Mouse (Mus musculus): ENCODE data around the gene Fcho2. TPM values are rescaled to one million over a fixed set of nuclear protein-coding genes. Genes with fewer than 3 reads are reported as not detected.

Gene Fcho2
- polyA plus RNA-seq, 1 experiment from 2014 or later, result 43.1 TPM

DNA sequence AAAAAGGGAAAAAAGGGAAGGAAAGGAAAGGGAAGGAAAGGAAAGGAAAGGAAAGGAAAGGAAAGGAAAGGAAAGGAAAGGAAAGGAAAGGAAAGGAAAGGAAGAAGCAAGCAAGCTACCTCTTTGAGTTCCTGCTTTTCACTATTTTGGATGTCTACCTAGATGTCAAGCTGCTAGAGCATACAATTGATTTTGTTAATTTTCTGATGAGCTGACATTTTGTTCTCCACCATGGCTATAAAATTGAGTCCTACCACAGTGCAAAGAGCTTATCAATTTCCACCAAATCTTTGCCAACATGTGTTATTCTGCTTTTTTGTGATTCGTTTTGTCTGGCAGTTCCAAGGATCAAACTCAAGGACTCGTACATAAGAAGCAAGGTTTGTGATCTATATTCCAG lies 77.0 kb downstream of the Fcho2 start:
- no peak for ATAC-seq (ENCODE audit: borderline replicate concordance, extremely low read depth, low FRiP score, low TSS enrichment)
- Histone ChIP-seq H3K9me3 (no peaks in the 10 kb centered on the region), H3K4me1 (no peaks in the 10 kb centered on the region), H3K36me3 (peaks cover 23% of the 10 kb centered on the region; the same call in 1 of the 2 replicates), H3K27me3 (no peaks in the 10 kb centered on the region), H3K4me3 (no peak overlapping the region), H3K9ac (no peak overlapping the region), H3K4me2 (no peak overlapping the region), H3K27ac (no peak overlapping the region)
- WGBS, result 84% methylated on average over 2 of the region's 2 CpGs

DNA sequence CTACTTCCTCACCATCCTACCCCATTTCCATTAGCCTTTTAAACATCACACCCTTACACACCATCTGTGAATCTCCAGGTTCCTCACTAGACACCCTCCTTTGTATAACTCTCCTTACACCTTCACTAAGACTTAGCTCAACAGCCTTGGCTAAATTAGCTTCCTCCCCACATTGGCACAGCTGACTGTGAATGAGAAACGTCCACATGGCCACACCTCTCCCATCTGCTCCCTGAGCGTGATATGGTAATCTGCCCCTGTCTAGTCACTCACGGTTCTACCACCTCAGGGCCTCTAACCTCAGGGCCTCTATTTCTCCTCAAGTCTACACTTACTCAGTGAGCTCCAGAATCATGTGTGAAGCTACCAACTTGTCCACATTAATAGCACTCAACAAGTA lies 82.0 kb downstream of the Fcho2 start:
- Histone ChIP-seq H3K9ac (no peak overlapping the region), H3K36me3 (peaks cover 44% of the 10 kb centered on the region), H3K9me3 (no peaks in the 10 kb centered on the region), H3K4me3 (no peak overlapping the region), H3K4me2 (no peak overlapping the region), H3K4me1 (no peaks in the 10 kb centered on the region), H3K27ac (no peak overlapping the region), H3K27me3 (no peaks in the 10 kb centered on the region)
- 63% methylated on average over 3 of the region's 3 CpGs for WGBS
- no peak for ATAC-seq (ENCODE audit: borderline replicate concordance, extremely low read depth, low FRiP score, low TSS enrichment)

DNA sequence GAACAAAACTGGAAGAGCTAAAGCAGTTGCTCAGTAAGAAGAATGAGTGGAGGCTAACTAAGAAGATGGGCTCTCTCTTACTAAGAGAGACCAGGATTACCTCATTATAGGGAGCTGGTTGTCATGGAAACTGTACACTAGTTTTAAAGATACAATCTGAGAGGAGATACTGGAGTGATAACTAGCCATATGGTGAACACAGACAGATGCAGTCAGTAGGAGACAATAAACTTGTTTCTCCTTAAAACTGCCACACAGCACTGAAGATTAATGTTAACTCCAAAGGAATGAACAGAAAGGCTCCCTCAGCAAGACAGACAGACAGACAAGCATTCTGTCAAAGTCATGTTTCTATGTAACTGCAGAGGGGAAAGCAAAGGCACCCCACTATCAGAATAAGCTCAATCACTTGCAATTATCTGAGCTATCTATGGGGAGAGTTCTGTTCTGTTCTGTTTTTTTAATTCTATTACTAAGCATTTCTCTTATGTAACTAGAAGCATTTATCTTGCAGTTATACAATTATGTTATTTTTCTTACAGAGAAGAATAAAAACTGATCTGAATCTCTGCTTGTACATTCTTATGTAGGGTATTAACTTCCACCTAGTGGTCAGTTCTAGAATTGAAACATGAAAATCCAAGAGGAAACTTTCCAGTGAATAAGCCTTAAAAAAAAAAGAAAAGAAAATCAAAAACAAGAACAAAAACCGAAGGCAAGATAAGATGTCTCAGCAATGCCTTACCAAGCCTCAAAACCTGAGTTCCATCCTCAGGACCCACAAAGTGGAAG lies 85.8 kb downstream of the Fcho2 start:
- H3K9ac ChIP-seq, result no peak overlapping the region
- ATAC-seq (ENCODE audit: borderline replicate concordance, extremely low read depth, low FRiP score, low TSS enrichment), result no peak
- H3K27ac ChIP-seq, result no peak overlapping the region
- H3K27me3 ChIP-seq, result no peaks in the 10 kb centered on the region
- no peaks in the 10 kb centered on the region for H3K4me1 ChIP-seq
- H3K36me3 ChIP-seq, result peaks cover 53% of the 10 kb centered on the region
- WGBS, result 33% methylated on average over 1 of the region's 1 CpGs
- H3K4me2 ChIP-seq, result no peak overlapping the region
- no peak overlapping the region for H3K4me3 ChIP-seq
- no peaks in the 10 kb centered on the region for H3K9me3 ChIP-seq

DNA sequence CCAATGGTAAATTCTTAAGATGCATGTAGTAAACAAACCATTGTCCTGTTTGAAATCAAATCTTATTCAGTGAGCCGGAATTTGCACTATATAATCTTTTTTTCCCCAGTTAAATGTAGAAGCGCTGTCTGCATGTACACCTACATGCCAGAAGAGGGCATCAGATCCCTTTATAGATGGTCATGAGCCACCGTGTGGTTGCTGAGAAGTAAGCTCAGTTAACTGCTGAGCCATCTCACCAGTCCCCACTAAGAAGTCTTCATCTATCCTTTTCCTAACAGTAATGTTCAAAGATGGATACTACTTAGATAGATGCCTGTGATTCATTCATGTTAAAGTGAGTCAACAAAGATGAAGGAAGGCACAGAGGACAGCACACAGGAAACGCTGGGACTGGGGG lies 88.8 kb downstream of the Fcho2 start:
- Histone ChIP-seq H3K9ac (no peak overlapping the region), H3K27ac (no peak overlapping the region), H3K9me3 (no peaks in the 10 kb centered on the region), H3K36me3 (peaks cover 47% of the 10 kb centered on the region), H3K4me2 (no peak overlapping the region), H3K27me3 (no peaks in the 10 kb centered on the region), H3K4me1 (no peaks in the 10 kb centered on the region), H3K4me3 (no peak overlapping the region)
- WGBS, result 63% methylated on average over 4 of the region's 4 CpGs
- ATAC-seq (ENCODE audit: borderline replicate concordance, extremely low read depth, low FRiP score, low TSS enrichment), result no peak

DNA sequence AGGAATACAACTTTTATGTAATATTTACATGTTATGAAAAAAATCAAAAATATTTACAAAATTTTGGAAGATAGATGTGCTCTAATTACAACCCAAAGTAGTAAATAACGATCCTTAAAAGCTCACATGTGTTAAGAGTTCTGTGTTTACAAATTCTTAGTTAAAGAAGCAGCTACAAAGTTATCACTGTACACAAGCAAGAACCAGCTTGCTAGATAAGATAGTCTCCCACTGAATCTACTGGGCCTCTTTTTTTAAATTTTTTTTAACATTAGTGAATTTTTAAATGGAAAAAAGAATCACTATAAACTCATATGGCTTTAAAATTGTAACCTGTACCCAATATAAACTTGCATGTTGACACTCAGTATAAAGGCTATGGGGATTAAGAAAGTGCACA lies 91.8 kb downstream of the Fcho2 start:
- H3K36me3 ChIP-seq, result peaks cover 29% of the 10 kb centered on the region
- 81% methylated on average over 1 of the region's 1 CpGs for WGBS

DNA sequence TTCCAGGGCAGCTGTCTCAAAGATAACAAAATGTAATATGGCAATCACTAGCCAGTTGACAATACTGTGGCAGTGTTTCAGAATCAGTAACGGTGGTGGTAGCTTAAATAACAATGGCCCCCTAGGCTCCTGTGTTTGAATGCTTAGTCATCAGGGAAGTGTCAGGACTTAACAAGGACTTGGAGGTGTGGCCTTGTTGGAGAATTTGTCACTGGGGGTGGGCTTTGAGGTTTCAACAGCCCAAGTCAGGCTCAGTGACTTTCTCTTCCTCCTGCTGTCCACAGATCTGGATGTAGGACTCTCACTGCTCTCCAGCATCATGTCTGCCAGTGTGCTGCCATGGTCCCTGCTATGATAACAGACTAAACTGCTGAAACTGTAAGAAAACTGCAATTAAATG lies 93.0 kb downstream of the Fcho2 start:
- 38% methylated on average over 1 of the region's 1 CpGs for WGBS
- no peak overlapping the region for H3K4me2 ChIP-seq
- no peak overlapping the region for H3K4me3 ChIP-seq
- H3K36me3 ChIP-seq, result peaks cover 24% of the 10 kb centered on the region
- H3K4me1 ChIP-seq, result no peaks in the 10 kb centered on the region
- no peak overlapping the region for H3K9ac ChIP-seq
- H3K27ac ChIP-seq, result no peak overlapping the region
- H3K9me3 ChIP-seq, result no peaks in the 10 kb centered on the region
- H3K27me3 ChIP-seq, result no peaks in the 10 kb centered on the region
- ATAC-seq (ENCODE audit: borderline replicate concordance, extremely low read depth, low FRiP score, low TSS enrichment), result no peak

More for the DNA sequence above, 91.8 kb downstream of the Fcho2 start:
- H3K4me3 ChIP-seq, result no peak overlapping the region
- H3K4me2 ChIP-seq, result no peak overlapping the region
- H3K4me1 ChIP-seq, result no peaks in the 10 kb centered on the region
- no peak for ATAC-seq (ENCODE audit: borderline replicate concordance, extremely low read depth, low FRiP score, low TSS enrichment)
- H3K9me3 ChIP-seq, result no peaks in the 10 kb centered on the region
- H3K27me3 ChIP-seq, result no peaks in the 10 kb centered on the region
- H3K9ac ChIP-seq, result no peak overlapping the region
- H3K27ac ChIP-seq, result no peak overlapping the region

DNA sequence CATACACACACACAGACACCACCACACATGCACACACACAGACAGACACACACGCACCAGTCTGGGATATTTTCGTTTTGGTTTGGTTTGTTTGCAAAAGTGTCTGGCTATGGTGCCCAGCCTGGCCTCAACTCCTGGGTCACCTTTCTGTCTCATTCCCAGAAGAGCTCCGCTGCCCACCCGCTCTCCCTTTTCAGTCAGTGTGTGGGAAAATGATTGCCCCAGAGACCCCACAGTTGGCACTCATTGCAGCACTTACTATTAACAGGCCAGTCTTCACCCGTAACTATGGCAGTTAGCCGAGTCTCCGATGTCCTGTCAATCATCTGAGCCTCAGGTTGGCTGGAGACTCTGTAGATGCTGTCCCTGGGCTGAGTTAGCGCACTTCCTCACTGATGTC lies 99.1 kb downstream of the Fcho2 start:
- no peak for ATAC-seq (ENCODE audit: borderline replicate concordance, extremely low read depth, low FRiP score, low TSS enrichment)
- H3K36me3 ChIP-seq, result no peaks in the 10 kb centered on the region
- H3K9me3 ChIP-seq, result no peaks in the 10 kb centered on the region
- 0 out of 2 replicates have a peak, but pooled peaks cover 4% of the 10 kb centered on the region for H3K4me1 ChIP-seq
- no peak overlapping the region for H3K4me2 ChIP-seq
- H3K4me3 ChIP-seq, result no peak overlapping the region
- no peak overlapping the region for H3K9ac ChIP-seq
- WGBS, result 72% methylated on average over 8 of the region's 8 CpGs
- no peaks in the 10 kb centered on the region for H3K27me3 ChIP-seq
- H3K27ac ChIP-seq, result peak overlapping the region; percentile 64

DNA sequence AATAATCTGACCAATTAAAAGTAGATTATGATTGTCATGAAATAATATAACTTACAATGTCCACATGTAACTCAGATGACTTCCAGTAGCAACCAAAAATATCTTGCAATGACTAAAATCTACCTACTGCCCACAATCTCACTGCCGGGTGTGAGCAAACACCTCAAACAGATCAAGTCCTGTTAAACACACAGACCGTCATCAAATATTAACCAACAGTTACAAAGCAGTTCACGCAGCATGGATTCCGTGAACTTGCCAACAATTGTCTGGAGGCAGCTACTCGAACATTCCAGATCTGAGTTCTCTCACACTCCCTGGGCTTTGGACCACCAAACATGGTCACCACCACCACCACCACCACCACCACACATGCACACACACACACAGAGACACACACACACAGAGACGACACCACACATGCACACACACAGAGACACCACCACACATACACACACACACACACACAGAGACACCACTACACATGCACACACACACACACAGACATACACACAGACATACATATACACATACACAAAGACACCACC lies 99.7 kb downstream of the Fcho2 start:
- ATAC-seq (ENCODE audit: borderline replicate concordance, extremely low read depth, low FRiP score, low TSS enrichment), result peak; percentile 32; the same call in 1 of the 2 replicates
- Histone ChIP-seq H3K9me3 (no peaks in the 10 kb centered on the region), H3K9ac (no peak overlapping the region), H3K4me1 (0 out of 2 replicates have a peak, but pooled peaks cover 4% of the 10 kb centered on the region), H3K27me3 (no peaks in the 10 kb centered on the region), H3K27ac (peak overlapping the region; percentile 64), H3K4me2 (no peak overlapping the region), H3K36me3 (no peaks in the 10 kb centered on the region), H3K4me3 (no peak overlapping the region)
- 49% methylated on average over 6 of the region's 6 CpGs for WGBS

DNA sequence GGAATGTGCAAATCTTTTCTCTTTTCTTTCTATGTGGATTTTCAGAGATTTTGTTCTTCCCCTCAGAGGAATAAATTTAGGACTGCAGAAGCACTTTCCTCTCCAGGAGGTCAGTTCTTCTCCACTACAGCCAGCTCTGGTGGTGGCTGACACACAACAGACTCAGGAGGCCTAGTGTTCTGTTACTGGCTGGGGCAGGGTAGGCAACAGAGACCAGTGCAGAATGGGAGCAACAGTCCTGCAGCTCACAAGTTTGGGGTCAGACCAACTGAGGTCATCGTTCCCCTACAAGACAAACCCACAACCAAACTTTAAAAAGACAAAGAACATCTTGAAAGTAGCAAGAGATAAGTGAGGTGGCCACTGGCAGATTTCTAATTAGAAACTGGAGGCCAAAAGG lies 104.6 kb downstream of the Fcho2 start:
- no peak overlapping the region for H3K9ac ChIP-seq
- no peaks in the 10 kb centered on the region for H3K9me3 ChIP-seq
- no peak; the same call in 1 of the 2 replicates for ATAC-seq (ENCODE audit: borderline replicate concordance, extremely low read depth, low FRiP score, low TSS enrichment)
- H3K27me3 ChIP-seq, result no peaks in the 10 kb centered on the region
- H3K4me1 ChIP-seq, result no peaks in the 10 kb centered on the region
- no peak overlapping the region for H3K4me2 ChIP-seq
- no peak overlapping the region for H3K4me3 ChIP-seq
- H3K27ac ChIP-seq, result peak overlapping the region; percentile 61; the same call in 1 of the 2 replicates
- no peaks in the 10 kb centered on the region for H3K36me3 ChIP-seq
- WGBS, result 81% methylated on average over 1 of the region's 1 CpGs

DNA sequence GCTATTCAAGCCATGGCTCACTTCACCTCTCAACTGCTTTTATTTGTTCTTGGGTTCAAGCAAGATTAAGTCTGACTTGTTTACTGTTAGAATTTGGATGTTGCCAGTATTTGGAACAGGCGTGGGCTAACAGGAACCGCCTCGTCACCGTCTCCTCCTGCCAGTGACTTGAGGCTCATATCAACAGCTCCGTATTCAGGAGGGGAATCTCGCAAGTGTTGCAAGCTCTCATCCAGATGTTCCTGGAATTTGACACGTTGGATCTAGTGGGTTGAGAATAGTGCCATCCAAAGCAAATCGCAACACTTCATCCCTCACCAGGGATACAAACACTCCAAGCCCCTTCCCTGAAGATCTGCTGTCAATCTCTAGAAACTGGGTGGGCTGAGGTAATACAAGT lies 105.0 kb downstream of the Fcho2 start:
- Histone ChIP-seq H3K4me1 (no peaks in the 10 kb centered on the region), H3K36me3 (no peaks in the 10 kb centered on the region), H3K9me3 (no peaks in the 10 kb centered on the region), H3K4me2 (no peak overlapping the region), H3K9ac (no peak overlapping the region), H3K4me3 (no peak overlapping the region), H3K27me3 (no peaks in the 10 kb centered on the region), H3K27ac (peak overlapping the region; percentile 61; the same call in 1 of the 2 replicates)
- ATAC-seq (ENCODE audit: borderline replicate concordance, extremely low read depth, low FRiP score, low TSS enrichment), result peak; percentile 85
- 28% methylated on average over 8 of the region's 8 CpGs for WGBS

DNA sequence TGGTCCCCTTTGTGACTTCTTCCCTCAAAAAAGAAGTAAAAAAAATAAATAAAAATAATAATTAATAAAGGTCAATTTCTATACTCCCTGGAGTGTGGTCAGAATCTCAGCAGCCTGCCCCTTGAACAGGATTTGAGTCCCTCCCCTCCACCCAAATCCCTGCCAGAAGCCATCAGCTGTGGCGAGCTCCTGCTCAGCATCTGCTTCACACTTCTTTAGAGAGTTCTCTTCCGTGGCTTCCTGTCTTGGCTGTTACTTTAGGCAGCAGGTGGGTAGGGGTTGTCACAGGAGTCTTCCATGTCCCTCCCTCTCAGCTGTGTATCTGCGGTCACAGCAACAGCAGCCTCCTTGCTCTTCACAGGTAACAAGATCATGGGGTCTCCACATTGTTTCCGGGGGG lies 109.7 kb downstream of the Fcho2 start:
- H3K27me3 ChIP-seq, result no peaks in the 10 kb centered on the region
- 72% methylated on average over 4 of the region's 4 CpGs for WGBS
- peaks cover 11% of the 10 kb centered on the region; the same call in 1 of the 2 replicates for H3K4me1 ChIP-seq
- no peak overlapping the region for H3K4me3 ChIP-seq
- H3K36me3 ChIP-seq, result no peaks in the 10 kb centered on the region
- H3K9me3 ChIP-seq, result no peaks in the 10 kb centered on the region
- no peak overlapping the region for H3K4me2 ChIP-seq
- H3K9ac ChIP-seq, result no peak overlapping the region
- H3K27ac ChIP-seq, result no peak overlapping the region
- ATAC-seq (ENCODE audit: borderline replicate concordance, extremely low read depth, low FRiP score, low TSS enrichment), result no peak

DNA sequence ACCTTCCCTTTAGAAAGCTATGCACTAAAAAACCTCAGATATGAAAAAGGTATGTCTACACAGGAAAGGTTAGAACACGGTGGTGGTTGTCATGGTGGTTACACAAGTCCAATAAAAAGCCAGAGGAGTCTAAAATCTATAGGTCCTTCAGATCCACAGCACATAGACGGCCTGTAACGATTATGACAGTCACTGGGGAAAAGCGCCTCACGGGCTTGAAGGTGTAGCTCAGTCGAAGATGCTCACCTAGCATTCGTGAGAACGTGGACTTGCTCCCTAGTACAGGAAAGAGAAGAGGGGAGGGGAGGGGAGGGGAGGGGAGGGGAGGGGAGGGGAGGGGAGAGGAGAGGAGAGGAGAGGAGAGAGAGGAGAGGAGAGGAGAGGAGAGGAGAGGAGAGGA lies 111.5 kb downstream of the Fcho2 start:
- H3K27me3 ChIP-seq, result no peaks in the 10 kb centered on the region
- ATAC-seq (ENCODE audit: borderline replicate concordance, extremely low read depth, low FRiP score, low TSS enrichment), result no peak
- peaks cover 24% of the 10 kb centered on the region for H3K4me1 ChIP-seq
- no peak overlapping the region for H3K27ac ChIP-seq
- no peaks in the 10 kb centered on the region for H3K9me3 ChIP-seq
- H3K9ac ChIP-seq, result no peak overlapping the region
- H3K4me3 ChIP-seq, result no peak overlapping the region
- 71% methylated on average over 8 of the region's 8 CpGs for WGBS
- no peaks in the 10 kb centered on the region for H3K36me3 ChIP-seq
- H3K4me2 ChIP-seq, result no peak overlapping the region
